Mouse (Mus musculus) spleen, adult 12 weeks (tissue): ENCODE measurements around the gene Pgpep1l.

Experiments used
- DNase-seq: peaks from one replicate; pipeline ENCODE4 v3.0.0; 2022; ENCODE audit warnings: low spot score

The Pgpep1l gene

DNA sequence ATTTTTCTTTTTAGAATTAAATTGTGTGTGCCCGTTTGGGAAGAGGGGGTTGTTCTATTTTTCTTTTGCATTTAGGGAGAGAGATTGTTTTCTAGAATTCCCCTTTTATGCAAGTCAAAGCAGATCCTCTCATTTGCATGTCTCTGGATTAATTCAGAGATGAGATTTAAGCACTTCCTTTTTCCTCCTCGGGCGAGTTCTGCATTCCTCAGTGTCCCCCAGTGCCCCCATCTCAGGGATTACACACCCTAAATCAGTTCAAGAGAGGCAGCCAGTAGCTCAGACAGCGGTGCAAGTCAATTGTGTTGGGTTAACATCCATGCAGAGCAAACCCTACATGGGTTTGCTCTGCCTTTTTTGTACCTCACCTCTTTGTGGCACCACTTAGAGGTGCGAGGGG lies 50.2 kb downstream of the Pgpep1l start:
- DNase-seq = no peak

DNA sequence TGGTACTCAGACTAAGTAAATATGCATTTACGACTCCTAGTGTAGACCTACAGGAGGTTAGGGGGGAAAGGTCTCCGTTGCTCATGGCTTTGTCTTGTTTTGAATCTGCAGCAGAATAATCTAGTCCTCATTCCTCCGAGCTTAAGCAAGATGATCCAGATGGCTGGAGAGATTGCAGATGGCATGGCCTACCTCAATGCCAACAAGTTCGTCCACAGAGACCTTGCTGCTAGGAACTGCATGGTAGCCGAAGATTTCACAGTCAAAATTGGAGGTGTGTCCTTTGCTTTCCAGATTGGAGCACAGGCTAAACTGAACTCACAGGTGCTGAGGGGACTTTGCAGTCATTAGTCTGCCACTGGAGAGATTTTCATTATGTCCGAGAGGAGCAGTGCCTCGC lies 52.1 kb downstream of the Pgpep1l start:
- DNase-seq = no peak

- DNase-seq = no peak
These were observed 53.6 kb downstream of the Pgpep1l start for GRCm38 (mm10) chr7:68210417-68210816.

- no peak for DNase-seq
These were observed 55.0 kb downstream of the Pgpep1l start for GRCm38 (mm10) chr7:68209039-68209438.

DNA sequence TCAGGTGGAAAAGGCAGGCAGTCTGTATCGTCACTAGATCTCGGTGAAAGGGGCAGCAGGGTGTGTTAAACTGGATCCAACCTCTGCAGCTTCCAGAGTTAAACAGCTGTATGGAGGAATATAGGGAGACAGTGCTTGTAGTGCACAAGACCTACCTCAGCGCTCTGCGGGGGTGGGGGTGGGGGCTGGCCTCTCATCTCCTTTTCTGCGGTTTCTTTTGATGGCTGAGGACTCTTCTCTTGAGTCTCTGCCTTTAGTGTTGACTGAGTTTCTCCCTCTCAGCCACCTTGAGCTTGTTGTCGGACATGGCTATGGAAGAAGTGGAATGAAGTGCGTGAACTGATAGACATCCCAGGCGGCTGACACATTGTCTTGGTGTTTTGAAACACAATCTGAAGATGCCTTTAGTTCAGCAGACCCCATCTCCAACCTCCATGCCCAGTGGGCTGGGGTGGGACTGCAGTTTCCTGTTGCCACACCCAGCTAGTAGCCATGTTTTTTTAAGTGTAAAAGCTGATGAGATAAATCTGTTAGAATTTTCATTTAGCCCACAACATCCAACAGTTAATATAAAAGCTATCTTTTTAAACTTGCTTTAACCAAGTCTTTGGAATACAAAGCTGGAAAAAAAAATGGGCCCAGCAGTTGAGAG lies 58.1 kb downstream of the Pgpep1l start:
- DNase-seq = no peak

GRCm38 (mm10) chr7:68199609-68200008 lies 64.4 kb downstream of the Pgpep1l start:
- no peak for DNase-seq

DNA sequence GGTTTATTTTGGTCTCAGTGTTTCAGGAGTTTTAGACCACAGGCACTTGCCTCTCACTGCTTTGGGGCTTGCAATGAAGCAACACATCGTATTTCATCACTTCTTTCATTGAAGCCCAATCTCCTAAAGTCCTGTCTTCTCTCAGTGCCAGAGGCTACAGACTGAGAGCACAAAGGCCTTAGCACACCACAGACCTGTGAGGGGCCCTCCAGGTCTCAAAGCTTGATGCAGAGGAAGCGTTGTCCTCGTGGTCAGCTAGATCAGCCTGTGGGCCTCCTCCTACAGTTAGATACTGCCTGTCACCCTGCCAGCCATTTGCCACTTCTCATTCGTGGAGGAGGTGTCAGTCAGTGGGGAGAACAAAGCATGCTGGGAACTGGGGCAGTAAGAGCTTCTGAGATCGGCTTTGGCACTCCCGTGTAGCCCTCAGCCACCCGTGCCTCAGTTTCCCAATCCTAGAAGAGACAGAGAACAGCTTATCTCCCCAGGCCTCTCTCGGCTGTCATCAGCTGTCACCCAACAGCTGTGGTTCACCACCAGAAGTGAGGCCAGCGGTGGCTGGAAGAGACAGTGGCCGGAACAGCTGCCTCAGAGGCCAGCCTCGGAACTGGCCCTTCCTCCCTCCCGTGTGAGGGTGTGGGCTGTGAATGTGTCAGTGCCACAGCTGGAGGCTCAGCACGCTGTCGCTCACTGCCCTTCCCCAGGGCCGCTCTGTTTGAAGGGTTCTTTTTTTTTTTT lies 69.9 kb downstream of the Pgpep1l start:
- no peak for DNase-seq

DNA sequence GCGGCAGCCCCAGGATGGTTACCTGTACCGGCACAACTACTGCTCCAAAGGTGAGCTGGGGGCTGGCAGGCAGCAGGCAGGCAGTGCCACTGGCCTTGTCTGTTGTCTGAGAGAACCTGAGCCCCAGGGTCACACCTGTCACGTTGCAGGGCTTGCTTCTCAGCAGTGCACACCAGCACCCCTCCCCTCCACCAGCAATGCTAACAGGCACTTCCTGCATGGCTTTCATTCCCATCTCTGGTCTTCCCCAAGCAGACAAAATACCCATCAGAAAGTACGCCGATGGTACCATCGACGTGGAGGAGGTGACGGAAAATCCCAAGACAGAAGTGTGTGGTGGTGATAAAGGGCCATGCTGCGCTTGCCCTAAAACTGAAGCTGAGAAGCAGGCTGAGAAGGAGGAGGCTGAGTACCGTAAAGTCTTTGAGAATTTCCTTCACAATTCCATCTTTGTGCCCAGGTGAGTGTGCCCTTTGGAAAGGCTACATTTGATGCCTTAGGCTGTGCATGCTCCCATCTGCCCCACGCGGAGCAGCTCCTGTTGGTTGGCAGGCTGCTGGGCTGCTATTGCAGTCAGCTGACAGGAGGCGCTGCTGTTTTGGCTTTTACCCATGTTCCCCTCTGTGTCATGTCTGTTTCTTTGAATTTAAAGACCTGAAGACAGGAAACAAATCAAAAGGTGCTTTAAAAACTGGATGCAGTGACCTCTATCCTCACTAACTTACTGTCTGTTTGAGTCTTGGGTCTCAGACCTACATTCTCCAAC lies 74.2 kb downstream of the Pgpep1l start:
- no peak for DNase-seq

- DNase-seq = no peak
These were observed 74.8 kb downstream of the Pgpep1l start for GRCm38 (mm10) chr7:68189211-68189610.
